Mouse (Mus musculus) liver, adult 2 months (tissue): Measurements from ENCODE around the gene Pnp.

ENCODE experiments used
- CTCF ChIP-seq: fragments of 200-500 bp; IDR thresholded peaks from 2 replicates; pipeline ENCODE4 v1.5.1; 2011; ENCODE audit warnings: low read depth, low read length, control low read depth
- POLR2A ChIP-seq: fragments of 200-500 bp; IDR thresholded peaks from 2 replicates; pipeline ENCODE4 v1.6.1; 2011; ENCODE audit warnings: low read length, control low read depth; ENCODE audit not compliant: insufficient read depth; ENCODE audit errors: extremely low read depth

DNA sequence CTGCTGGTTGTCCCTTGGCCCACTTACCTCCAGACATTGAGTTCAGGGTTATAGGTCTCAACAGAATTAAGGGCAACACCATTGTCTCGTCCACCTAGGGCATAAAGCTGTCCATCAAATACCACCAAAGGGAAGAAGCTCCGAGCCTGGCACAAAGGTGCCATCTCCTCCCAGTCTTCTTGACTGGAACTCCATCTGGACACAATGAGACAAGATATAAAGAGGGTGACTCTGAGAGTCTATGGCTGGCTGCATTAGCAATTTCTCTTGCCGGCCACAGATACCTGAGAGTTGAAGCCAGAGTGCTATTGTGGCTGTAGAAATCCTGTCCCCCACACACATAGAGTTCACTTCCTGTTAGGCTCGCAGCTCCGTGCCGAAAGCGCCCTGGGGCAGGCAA lies 38.8 kb upstream of the Pnp start:
- TF ChIP-seq POLR2A, result no peak
- TF ChIP-seq CTCF, result no peak
